Mouse (Mus musculus) frontal cortex, postnatal 14 days (tissue): ENCODE measurements at regions not wholly inside any gene's neighbourhood (a gene's known extent, or its start where the extent isn't known, plus 50 kb on each side); places are given as distances from the start of the nearest gene placed in this dataset.
A peak's percentile ranks its signal among the peaks of the same experiment; 100 is the strongest.

ENCODE experiments used
- DNase-seq, 2 experiments: peaks; one replicate each; pipeline ENCODE4 v3.0.0; 2022; ENCODE audit warnings: low spot score in 2 of 2

GRCm38 (mm10) chr1:41810318-41810964 lies 885.1 kb upstream of the Pou3f3 start:
- DNase-seq = peak; percentile 72 to 82

GRCm38 (mm10) chr1:41811130-41811529 lies 884.4 kb upstream of the Pou3f3 start:
- DNase-seq = no peak

DNA sequence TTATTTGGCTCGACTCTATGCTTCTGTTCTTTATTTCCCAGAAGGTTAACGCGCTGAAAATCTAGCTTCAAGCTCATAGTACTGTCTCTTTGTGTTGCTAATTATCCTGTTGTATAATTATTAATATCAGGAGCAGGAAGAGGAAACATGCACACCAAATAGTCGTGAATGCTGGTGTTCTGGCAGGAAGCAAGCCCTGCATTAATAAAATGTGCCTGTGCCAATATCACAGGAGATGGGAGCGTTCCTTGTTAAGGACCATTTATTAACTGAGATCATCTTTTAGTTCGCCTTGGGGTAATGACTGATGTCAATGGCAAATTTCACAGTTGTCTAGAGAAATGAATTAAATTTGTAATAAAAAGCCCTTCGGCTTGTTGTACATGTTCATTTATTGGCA lies 883.5 kb upstream of the Pou3f3 start:
- no peak for DNase-seq

- DNase-seq = no peak
These were observed 881.2 kb upstream of the Pou3f3 start for GRCm38 (mm10) chr1:41814032-41815005.

DNA sequence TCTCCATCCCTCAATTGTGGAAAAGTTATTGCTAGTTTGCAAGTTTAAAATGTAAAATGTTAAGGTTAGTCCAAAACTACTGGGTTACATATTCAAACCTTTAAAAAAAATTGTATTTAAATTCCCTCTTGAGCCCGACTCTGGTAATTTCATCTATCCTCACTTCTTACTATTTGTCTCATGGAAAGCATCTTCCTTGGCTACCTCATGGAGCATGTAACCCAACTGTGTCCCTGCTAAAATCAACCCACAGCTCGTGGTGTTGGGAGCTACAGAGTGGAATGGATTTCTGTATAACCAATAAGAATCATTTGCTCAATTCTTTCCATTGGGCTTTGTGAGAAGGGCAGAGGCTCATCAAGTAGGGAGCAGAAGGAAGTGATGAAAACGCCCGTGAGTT lies 880.5 kb upstream of the Pou3f3 start:
- no peak for DNase-seq

GRCm38 (mm10) chr1:41822742-41823141 lies 872.8 kb upstream of the Pou3f3 start:
- no peak for DNase-seq

GRCm38 (mm10) chr1:41825223-41825622 lies 870.3 kb upstream of the Pou3f3 start:
- no peak for DNase-seq

DNA sequence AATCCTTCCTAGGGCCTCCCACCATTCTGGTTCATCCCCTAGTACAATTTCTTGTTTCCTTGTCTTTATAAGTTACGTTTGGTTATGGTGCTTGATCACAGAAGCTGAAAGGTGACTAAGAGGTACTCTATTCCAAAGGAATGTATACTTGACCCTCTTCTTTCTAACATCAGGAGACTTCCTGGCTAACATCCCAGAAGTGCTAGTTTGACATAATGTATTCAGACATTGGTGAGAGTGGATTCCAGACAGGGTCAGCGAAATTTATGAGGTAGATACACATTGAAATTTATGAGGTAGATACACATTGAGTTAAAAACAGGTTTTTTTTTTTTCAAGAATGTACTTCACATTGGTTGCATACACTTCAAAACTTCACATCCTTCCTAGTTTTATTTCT lies 863.9 kb upstream of the Pou3f3 start:
- no peak for DNase-seq
